28 mouse cellular contexts compared by ENCODE assay signal in genomic region chr6:136957062-136957461, GRCm38 (mm10). TPM values are rescaled to one million over a fixed set of nuclear protein-coding genes. Genes with fewer than 3 reads are reported as not detected.
A peak's percentile ranks its signal among the peaks of the same experiment; 100 is the strongest.
DNase-seq lines count a peak whose midpoint lies in the region; ATAC-seq lines count a peak whose summit lies in the region.
"Had no signal": no experiment of that assay in that cellular context is flagged by ENCODE, and none has a peak within 500 bp of the region (broad histone marks: within the 10 kb centered on the region; RNA-seq: fewer than 3 reads in every experiment).

No protein-coding gene starts in this region.

- no peaks in the 10 kb centered on the region; the same call in 1 of the 2 replicates for H3K4me1 ChIP-seq in hindbrain, embryonic 13.5 days (replicated peaks)
- H3K4me1 ChIP-seq in hindbrain, embryonic 10.5 days (replicated peaks): no peaks in the 10 kb centered on the region
- H3K4me1 ChIP-seq in neural tube, embryonic 14.5 days (ENCODE audit: control insufficient read depth, insufficient read depth, low read length): no peaks in the 10 kb centered on the region
- H3K4me1 ChIP-seq in forebrain, embryonic 14.5 days (ENCODE audit: control insufficient read depth, insufficient read depth, low read length): no peaks in the 10 kb centered on the region
- H3K4me1 ChIP-seq: forebrain, embryonic 13.5 days; limb, embryonic 15.5 days; lung, embryonic 15.5 days had no signal

- H3K36me3 ChIP-seq in hindbrain, embryonic 13.5 days: no peaks in the 10 kb centered on the region
- no peaks in the 10 kb centered on the region for H3K36me3 ChIP-seq in hindbrain, embryonic 10.5 days
- H3K36me3 ChIP-seq in neural tube, embryonic 14.5 days (ENCODE audit: control insufficient read depth, insufficient read depth, low read length): no peaks in the 10 kb centered on the region
- H3K36me3 ChIP-seq in forebrain, embryonic 14.5 days (ENCODE audit: control insufficient read depth, insufficient read depth, low read length): no peaks in the 10 kb centered on the region
- H3K36me3 ChIP-seq: G1E; heart, embryonic 13.5 days; limb, embryonic 15.5 days; lung, embryonic 15.5 days had no signal

- H3K27me3 ChIP-seq in hindbrain, embryonic 13.5 days: no peaks in the 10 kb centered on the region
- H3K27me3 ChIP-seq in hindbrain, embryonic 10.5 days (ENCODE audit: insufficient read depth, poor library complexity, severe bottlenecking): no peaks in the 10 kb centered on the region; the same call in 1 of the 2 replicates
- H3K27me3 ChIP-seq in neural tube, embryonic 14.5 days (ENCODE audit: control insufficient read depth, insufficient read depth, low read length): no peaks in the 10 kb centered on the region
- no peaks in the 10 kb centered on the region for H3K27me3 ChIP-seq in forebrain, embryonic 14.5 days (replicated peaks; ENCODE audit: control insufficient read depth, insufficient read depth, low read length)
- H3K27me3 ChIP-seq: CH12.LX; forebrain, embryonic 13.5 days; heart, embryonic 13.5 days; limb, embryonic 15.5 days; lung, embryonic 15.5 days had no signal

- no peak overlapping the region for H3K4me3 ChIP-seq in hindbrain, embryonic 13.5 days
- no peak overlapping the region for H3K4me3 ChIP-seq in hindbrain, embryonic 10.5 days
- no peak overlapping the region for H3K4me3 ChIP-seq in neural tube, embryonic 14.5 days (ENCODE audit: low read depth, low read length)
- no peak overlapping the region for H3K4me3 ChIP-seq in forebrain, embryonic 14.5 days (ENCODE audit: low read depth, low read length)
- H3K4me3 ChIP-seq: forebrain, embryonic 13.5 days; heart, embryonic 13.5 days; limb, embryonic 15.5 days; lung, embryonic 15.5 days had no signal

- ATAC-seq in hindbrain, embryonic 13.5 days (ENCODE audit: low FRiP score): peak; percentile 54
- 0 out of 2 replicates have a peak, but pooled peaks have one; percentile 38 for ATAC-seq in neural tube, embryonic 14.5 days (ENCODE audit: low read depth)
- no peak for ATAC-seq in forebrain, embryonic 14.5 days
- ATAC-seq: activated CD4-positive, CD25-positive, alpha-beta regulatory T cell, adult 4 months; forebrain, embryonic 13.5 days had no signal

- H3K9me3 ChIP-seq in hindbrain, embryonic 13.5 days: no peaks in the 10 kb centered on the region
- no peaks in the 10 kb centered on the region for H3K9me3 ChIP-seq in hindbrain, embryonic 10.5 days
- no peaks in the 10 kb centered on the region for H3K9me3 ChIP-seq in neural tube, embryonic 14.5 days (ENCODE audit: control insufficient read depth, low read length)
- no peaks in the 10 kb centered on the region for H3K9me3 ChIP-seq in forebrain, embryonic 14.5 days (replicated peaks; ENCODE audit: control insufficient read depth, low read length)
- H3K9me3 ChIP-seq: forebrain, embryonic 13.5 days; G1E; heart, embryonic 13.5 days; limb, embryonic 15.5 days; lung, embryonic 15.5 days had no signal

- H3K4me2 ChIP-seq in hindbrain, embryonic 13.5 days: no peak overlapping the region
- H3K4me2 ChIP-seq in neural tube, embryonic 14.5 days (ENCODE audit: low read depth, low read length): no peak overlapping the region
- H3K4me2 ChIP-seq in forebrain, embryonic 14.5 days (ENCODE audit: low read length): no peak overlapping the region
- H3K4me2 ChIP-seq: forebrain, embryonic 13.5 days; heart, embryonic 13.5 days; limb, embryonic 15.5 days; lung, embryonic 15.5 days had no signal

- DNase-seq in hindbrain, embryonic 10.5 days (ENCODE audit: low spot score): no peak
- peak; percentile 31 to 47 for DNase-seq in kidney, postnatal 4 days
- DNase-seq in kidney, postnatal 36 days: no peak
- peak; percentile 62 for DNase-seq in adipocyte (ENCODE audit: low spot score)
- no peak for DNase-seq in forebrain, embryonic 14.5 days (ENCODE audit: low spot score)
- DNase-seq: adrenal gland, postnatal 10 days; B cell, adult 2 months; cerebellum, adult 2 months; cerebellum, postnatal 25 days; heart, postnatal 14 days; kidney, adult 2 months; left cerebral cortex, postnatal 4 days; lung, postnatal 36 days; midbrain, embryonic 14.5 days; retina, postnatal 1 day; right cerebral cortex, postnatal 4 days; thymus, postnatal 25 days had no signal

- H3K9ac ChIP-seq in hindbrain, embryonic 13.5 days: no peak overlapping the region
- H3K9ac ChIP-seq in neural tube, embryonic 14.5 days (replicated peaks; ENCODE audit: low read depth, low read length): no peak overlapping the region
- H3K9ac ChIP-seq in forebrain, embryonic 14.5 days (ENCODE audit: low read length): no peak overlapping the region
- H3K9ac ChIP-seq: forebrain, embryonic 13.5 days; heart, embryonic 13.5 days; limb, embryonic 15.5 days; liver, embryonic 14.5 days; lung, embryonic 15.5 days had no signal

- H3K27ac ChIP-seq in hindbrain, embryonic 13.5 days: no peak overlapping the region
- no peak overlapping the region for H3K27ac ChIP-seq in hindbrain, embryonic 10.5 days
- H3K27ac ChIP-seq in neural tube, embryonic 14.5 days (ENCODE audit: low read depth, low read length): no peak overlapping the region
- no peak overlapping the region for H3K27ac ChIP-seq in forebrain, embryonic 14.5 days (ENCODE audit: low read depth, low read length)
- H3K27ac ChIP-seq: forebrain, embryonic 13.5 days; heart, embryonic 13.5 days; limb, embryonic 15.5 days; liver, embryonic 14.5 days; lung, embryonic 15.5 days had no signal

- WGBS in hindbrain, embryonic 13.5 days: 56% methylated on average over 7 of the region's 7 CpGs
- 71% methylated on average over 7 of the region's 7 CpGs for WGBS in hindbrain, embryonic 10.5 days
- 20% methylated on average over 7 of the region's 7 CpGs for WGBS in neural tube, embryonic 14.5 days
- whole genome bisulfite sequencing in forebrain, embryonic 14.5 days: 80% methylated on average over 7 of the region's 7 CpGs

RNA-seq across cellular contexts. Expression of gene Arhgdib, which starts 15.4 kb away (rescaled TPM):
- 16.7 and 19.2 TPM in 2 replicates for polyA plus RNA-seq in hindbrain, embryonic 13.5 days (2015; fragmentation: Nextera tagmentation; extraction: Ambion mirVana)
- 26.5 and 35.2 TPM in 2 replicates for polyA plus RNA-seq in hindbrain, embryonic 10.5 days (2016; fragmentation: Nextera tagmentation; extraction: Ambion mirVana)
- polyA plus RNA-seq in neural tube, embryonic 14.5 days (2014; fragmentation: Nextera tagmentation; extraction: Ambion mirVana): 6.9 and 15.6 TPM in 2 replicates
- polyA plus RNA-seq in forebrain, embryonic 14.5 days (2014; fragmentation: Nextera tagmentation; extraction: Ambion mirVana): 17.9 and 18.8 TPM in 2 replicates

RNA-seq across cellular contexts. Expression of gene Pde6h, which starts 33.4 kb away (rescaled TPM):
- polyA plus RNA-seq in hindbrain, embryonic 13.5 days (2015; fragmentation: Nextera tagmentation; extraction: Ambion mirVana): not detected in 2 replicates
- not detected in 2 replicates for polyA plus RNA-seq in hindbrain, embryonic 10.5 days (2016; fragmentation: Nextera tagmentation; extraction: Ambion mirVana)
- polyA plus RNA-seq in neural tube, embryonic 14.5 days (2014; fragmentation: Nextera tagmentation; extraction: Ambion mirVana): not detected in 2 replicates
- polyA plus RNA-seq in forebrain, embryonic 14.5 days (2014; fragmentation: Nextera tagmentation; extraction: Ambion mirVana): not detected in 2 replicates
- polyA plus RNA-seq: embryonic facial prominence, embryonic 14.5 days; forebrain, embryonic 13.5 days; G1E; heart, embryonic 13.5 days; midbrain, embryonic 14.5 days had no signal

RNA-seq across cellular contexts. Expression of gene Erp27, which starts 35.1 kb away (rescaled TPM):
- not detected in 2 replicates for polyA plus RNA-seq in hindbrain, embryonic 13.5 days (2015; fragmentation: Nextera tagmentation; extraction: Ambion mirVana)
- 0.24 TPM in 1 of 2 replicates, not detected in the other for polyA plus RNA-seq in hindbrain, embryonic 10.5 days (2016; fragmentation: Nextera tagmentation; extraction: Ambion mirVana)
- polyA plus RNA-seq in neural tube, embryonic 14.5 days (2014; fragmentation: Nextera tagmentation; extraction: Ambion mirVana): not detected in 2 replicates
- 0.23 and 0.28 TPM in 2 replicates for polyA plus RNA-seq in forebrain, embryonic 14.5 days (2014; fragmentation: Nextera tagmentation; extraction: Ambion mirVana)
- polyA plus RNA-seq: G1E; kidney, adult 2 months; midbrain, embryonic 14.5 days had no signal

Comparison
In these comparisons a context has a peak if more than half of its experiments do, and no peak if none do; other contexts are left out.
1. DNase-seq: peak in kidney, postnatal 4 days (2 of 2) and adipocyte (single experiment); none in hindbrain, embryonic 10.5 days (single experiment), kidney, postnatal 36 days (0 of 2) and forebrain, embryonic 14.5 days (single experiment).